Mouse (Mus musculus) neutrophil, adult 5-6 weeks (primary cell): ENCODE data around the gene Msl1. TPM values are rescaled to one million over a fixed set of nuclear protein-coding genes. Genes with fewer than 3 reads are reported as not detected.

Experiments
- total RNA-seq: library from RNA; stranded (forward); fragments of 200-1000 nt; gene quantifications from 2 replicates; pipeline ENCODE4 v1.2.3, GENCODE M21; 2017

The Msl1 gene
- total RNA-seq, 1 experiment from 2014 or later, result 191 TPM

Other genes starting within 250 kb of the Msl1 start
- gene Ikzf3, start 249.5 kb upstream of the Msl1 start, total RNA-seq, result 315 and 346 TPM in 2 replicates
- gene Zpbp2, start 244.4 kb upstream of the Msl1 start, total RNA-seq, result 2.4 and 7.5 TPM in 2 replicates
- gene Ormdl3, start 208.1 kb upstream of the Msl1 start, total RNA-seq, result 18.6 and 23.8 TPM in 2 replicates
- gene Lrrc3c, start 197.2 kb upstream of the Msl1 start, total RNA-seq, result not detected in 2 replicates
- gene Gm12355, start 169.9 kb upstream of the Msl1 start, total RNA-seq, result not detected in 2 replicates
- not detected in 2 replicates for gene Gsdma3, start 169.2 kb upstream of the Msl1 start, total RNA-seq
- not detected in 2 replicates for gene Gsdma2, start 148.8 kb upstream of the Msl1 start, total RNA-seq
- not detected in 2 replicates for gene Gsdma, start 131.2 kb upstream of the Msl1 start, total RNA-seq
- gene Psmd3, start 113.0 kb upstream of the Msl1 start, total RNA-seq, result 33.2 and 37.8 TPM in 2 replicates
- not detected in 2 replicates for gene Csf3, start 94.3 kb upstream of the Msl1 start, total RNA-seq
- 14.9 and 21.3 TPM in 2 replicates for gene Med24, start 66.1 kb upstream of the Msl1 start, total RNA-seq
- 7.9 and 8.7 TPM in 2 replicates for gene Thra, start 54.9 kb upstream of the Msl1 start, total RNA-seq
- 0.47 and 1.8 TPM in 2 replicates for gene Nr1d1, start 20.2 kb upstream of the Msl1 start, total RNA-seq
- 58.7 and 64.0 TPM in 2 replicates for gene Casc3, start 9.4 kb downstream of the Msl1 start, total RNA-seq
- gene Rapgefl1, start 41.3 kb downstream of the Msl1 start, total RNA-seq, result 0.58 and 0.61 TPM in 2 replicates
- 13.4 and 16.2 TPM in 2 replicates for gene Wipf2, start 68.1 kb downstream of the Msl1 start, total RNA-seq
- gene Cdc6, start 112.3 kb downstream of the Msl1 start, total RNA-seq, result 2.0 and 2.2 TPM in 2 replicates
- 131 and 135 TPM in 2 replicates for gene Rara, start 132.3 kb downstream of the Msl1 start, total RNA-seq
- gene Gjd3, start 187.5 kb downstream of the Msl1 start, total RNA-seq, result not detected in 2 replicates
- gene Top2a, start 228.7 kb downstream of the Msl1 start, total RNA-seq, result 2.9 and 5.2 TPM in 2 replicates
- gene Igfbp4, start 245.7 kb downstream of the Msl1 start, total RNA-seq, result 11.4 and 18.8 TPM in 2 replicates